Mouse (Mus musculus) E14TG2a.4 (cell line): Measurements from ENCODE around the gene Nat8f1.

Source experiments
- CTCF ChIP-seq: conservative IDR thresholded peaks from 2 replicates; pipeline ENCODE4 v1.5.1; 2014; ENCODE audit warnings: low read length
- NANOG ChIP-seq: IDR thresholded peaks from 2 replicates; pipeline ENCODE4 v1.6.1; 2014; ENCODE audit warnings: borderline replicate concordance, low read length, mixed read lengths
- POU5F1 ChIP-seq: IDR thresholded peaks from 2 replicates; pipeline ENCODE4 v1.6.1; 2014; ENCODE audit warnings: low read length, borderline replicate concordance

DNA sequence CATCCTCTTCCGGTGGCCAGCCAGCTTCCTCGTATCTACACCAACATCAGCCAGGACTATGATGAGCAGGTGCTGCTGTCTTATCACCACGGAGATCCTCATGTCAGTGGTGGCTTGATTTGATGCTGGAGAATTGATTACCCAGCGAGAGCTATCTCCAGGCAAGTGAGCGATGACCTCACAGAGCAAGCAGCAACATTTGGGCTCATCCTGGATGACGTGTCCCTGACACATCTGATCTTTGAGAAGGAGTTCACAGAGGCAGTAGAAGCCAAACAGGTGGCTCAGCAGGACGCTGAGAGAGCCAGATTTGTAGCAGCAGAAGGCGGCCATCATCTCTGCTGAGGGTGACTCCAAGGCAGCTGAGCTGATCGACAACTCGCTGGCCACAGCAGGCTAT is 23.2 kb upstream of the Nat8f1 start:
- no peak for TF ChIP-seq CTCF
- TF ChIP-seq POU5F1 = no peak
- no peak for TF ChIP-seq NANOG
